Mouse (Mus musculus) gastrocnemius, postnatal 4 days (tissue): ENCODE measurements at regions not wholly inside any gene's neighbourhood (a gene's known extent, or its start where the extent isn't known, plus 50 kb on each side); places are given as distances from the start of the nearest gene placed in this dataset.
A peak's percentile ranks its signal among the peaks of the same experiment; 100 is the strongest.

ENCODE experiments used
- DNase-seq, 2 experiments: peaks; one replicate each; pipeline ENCODE4 v3.0.0; 2021 to 2022; ENCODE audit warnings: low spot score in 2 of 2, mixed read lengths in 2 of 2

DNA sequence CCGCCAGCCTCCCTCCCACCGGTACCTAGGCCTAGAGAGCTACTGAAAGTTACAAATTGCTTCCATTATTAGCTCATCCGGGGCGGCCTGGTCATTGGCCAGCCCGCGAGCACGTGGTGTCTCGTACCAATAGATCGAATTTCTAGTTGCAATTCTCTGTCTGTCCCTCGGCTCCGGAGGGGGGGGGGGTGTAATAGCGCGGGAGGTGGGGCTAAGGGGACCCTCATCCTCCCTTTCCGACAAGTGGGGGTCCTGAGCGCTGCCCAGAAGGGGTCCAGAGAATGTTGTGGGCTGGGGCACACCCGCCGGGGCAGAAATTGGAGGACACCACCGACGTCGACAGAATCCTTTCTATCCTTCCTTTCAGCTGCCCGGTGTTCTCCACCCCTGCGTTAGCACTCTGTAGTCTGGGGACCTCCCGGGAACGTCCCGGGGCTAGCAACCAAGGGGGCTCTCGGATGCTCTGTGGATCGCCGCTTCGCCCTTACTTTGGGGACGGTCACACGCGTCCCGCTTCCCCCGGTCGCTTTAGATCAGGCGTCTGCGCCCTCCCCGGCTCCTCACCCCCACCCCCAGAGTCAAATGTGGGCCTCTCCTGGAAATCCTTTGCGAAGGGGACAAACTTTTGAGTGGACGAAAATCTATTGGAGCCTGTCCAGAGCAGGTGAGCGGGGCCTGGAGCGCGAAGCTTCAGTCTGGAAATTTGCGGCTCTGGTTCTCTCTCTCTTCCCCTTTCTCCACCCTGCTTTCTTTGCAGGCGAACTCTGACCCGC, 64.6 kb downstream of the Smug1 start:
- peak; percentile 44 to 71 for DNase-seq

DNA sequence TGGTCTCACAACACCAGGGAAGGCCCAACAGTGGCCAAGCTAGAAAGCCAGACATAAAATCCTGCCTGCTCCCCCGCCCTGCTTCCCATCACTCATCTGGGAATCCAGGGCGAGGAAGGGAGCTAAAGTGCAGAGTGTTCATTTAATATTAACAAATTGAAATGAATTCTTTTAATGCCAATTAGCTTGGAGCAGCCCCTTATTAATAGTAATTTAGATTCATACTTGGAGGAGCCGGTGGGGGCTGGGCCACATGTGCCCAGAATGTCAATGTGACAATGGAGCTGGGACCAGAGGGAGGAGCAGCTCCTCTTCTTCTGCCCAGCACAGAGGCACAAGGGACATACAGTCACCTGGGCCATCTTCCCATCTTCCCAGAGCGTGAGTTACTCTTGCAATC, 66.8 kb downstream of the Smug1 start:
- DNase-seq = no peak

DNA sequence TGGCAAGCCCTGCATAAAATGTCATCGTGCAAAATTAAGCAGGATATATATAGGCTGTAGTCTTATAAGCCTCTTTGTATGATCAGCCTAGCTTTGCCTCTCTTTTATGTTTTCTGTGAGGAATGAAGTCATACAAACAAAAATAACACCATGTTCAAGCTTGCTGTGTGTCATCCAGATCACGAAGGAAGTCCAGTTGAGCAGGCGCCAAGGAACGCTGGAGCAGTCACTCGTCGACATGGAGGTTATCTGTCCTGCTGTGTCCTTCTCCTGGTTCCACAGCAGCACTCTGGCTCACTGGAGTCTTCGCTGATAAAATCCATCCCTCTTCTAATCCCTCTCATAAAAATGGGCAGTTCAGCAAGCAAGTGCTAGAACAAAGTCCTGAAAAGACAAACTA, 72.4 kb downstream of the Smug1 start:
- DNase-seq = peak in 1 of 2 experiments; percentile 44

- peak; percentile 39 to 75 for DNase-seq
Observed at GRCm38 (mm10) chr15:103093655-103094054, 73.2 kb downstream of the Smug1 start.

DNA sequence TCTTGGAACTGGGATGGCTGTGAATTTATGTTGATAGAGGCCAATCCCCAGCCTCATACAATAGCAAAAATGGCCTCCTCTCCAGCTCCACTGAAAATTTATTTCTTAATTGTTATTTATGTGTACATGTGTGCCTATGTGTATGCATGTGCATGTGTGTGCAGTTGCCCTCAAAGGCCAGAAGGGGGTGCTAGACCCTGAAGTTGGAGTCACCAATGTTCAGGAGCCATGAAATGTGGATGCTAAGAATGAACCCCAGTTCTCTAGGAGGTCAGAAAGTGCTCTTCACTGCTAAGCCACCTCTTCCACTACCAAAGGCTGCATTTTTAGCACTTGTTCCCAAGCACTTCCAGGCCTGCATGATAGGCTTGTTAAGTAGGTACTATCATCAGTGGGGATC, 73.8 kb downstream of the Hoxc4 start:
- DNase-seq = no peak

- no peak for DNase-seq
Observed at GRCm38 (mm10) chr15:103090280-103091164, 71.8 kb downstream of the Hoxc4 start.

DNA sequence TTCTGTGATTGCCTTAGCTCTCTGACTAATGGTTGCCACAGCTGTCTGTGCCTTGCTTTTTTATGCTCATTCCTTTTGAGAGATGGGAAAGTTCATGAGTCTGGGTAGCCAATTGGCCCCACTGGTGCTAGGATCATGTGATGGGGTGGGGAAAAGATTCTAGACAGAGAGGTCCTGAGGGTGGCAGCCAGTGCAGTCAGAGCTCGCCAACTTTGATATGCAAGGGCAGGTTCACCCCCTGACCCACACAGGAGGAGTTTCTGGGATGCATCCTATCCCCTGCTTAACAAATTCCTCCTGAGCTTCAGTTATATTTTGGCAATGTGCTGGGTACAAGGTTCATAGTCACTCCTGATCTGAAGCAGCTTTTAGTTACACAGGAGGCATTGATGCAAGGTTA, 71.1 kb downstream of the Hoxc4 start:
- no peak for DNase-seq

DNA sequence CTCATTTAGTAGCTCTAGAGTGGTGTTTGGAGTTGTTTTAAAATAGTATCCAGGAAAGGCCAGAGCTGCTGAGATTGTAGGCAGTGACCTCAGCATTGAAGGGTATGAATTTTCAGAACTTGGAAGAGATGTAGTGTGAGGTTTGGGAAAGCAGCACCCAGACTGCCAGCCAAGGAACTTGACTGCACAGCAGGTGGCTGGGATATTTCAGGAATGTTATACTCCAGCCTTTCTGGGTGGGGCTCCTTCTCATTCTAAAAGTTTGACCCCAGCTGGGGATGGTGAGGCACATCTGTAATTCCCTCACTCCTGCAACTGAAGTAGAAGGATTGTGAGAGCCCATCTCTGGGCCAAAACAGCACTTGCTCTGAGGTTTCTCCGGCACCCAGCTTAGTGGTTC, 70.7 kb downstream of the Hoxc4 start:
- DNase-seq = no peak

DNA sequence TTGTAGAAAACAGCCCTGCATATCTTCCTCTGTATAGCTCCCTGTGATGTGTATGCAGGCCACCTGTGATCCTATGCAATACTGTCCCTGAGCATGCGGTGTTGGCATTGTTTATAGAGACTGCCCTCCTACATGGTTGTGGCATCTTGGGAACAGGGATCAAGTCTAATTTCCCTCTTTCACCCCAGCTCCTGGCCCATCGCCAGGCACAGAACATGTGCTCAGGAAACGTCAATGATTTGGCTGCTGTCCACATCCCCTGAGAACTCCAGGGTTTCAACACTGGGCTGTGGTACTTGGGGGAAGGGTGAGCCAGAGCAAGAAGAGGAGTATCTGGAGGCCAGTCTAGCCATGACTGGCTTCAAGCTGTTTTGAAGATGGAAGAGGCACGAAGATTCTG, 68.5 kb downstream of the Hoxc4 start:
- DNase-seq = peak in 1 of 2 experiments; percentile 66

DNA sequence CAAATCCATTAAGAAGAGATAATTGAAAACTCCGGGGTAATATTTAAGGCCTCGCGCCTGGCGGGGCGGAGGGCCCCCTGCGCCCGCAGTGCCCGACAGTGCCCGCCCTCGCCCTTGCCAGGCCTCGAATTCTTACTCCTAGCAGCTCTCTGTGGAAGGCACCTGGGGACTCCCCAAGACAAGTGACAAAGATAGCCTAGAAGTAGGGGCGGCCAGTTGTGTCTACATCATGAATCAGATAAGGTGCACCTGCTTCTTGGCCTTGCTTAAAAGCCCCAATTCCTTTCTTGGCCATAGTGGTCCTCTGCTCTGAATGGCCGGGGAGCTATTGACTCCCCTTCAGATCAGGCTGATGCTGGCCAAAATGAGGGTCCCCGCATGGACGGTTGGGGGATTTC, 67.9 kb downstream of the Hoxc4 start:
- DNase-seq = no peak
